In the genomic region with DNA sequence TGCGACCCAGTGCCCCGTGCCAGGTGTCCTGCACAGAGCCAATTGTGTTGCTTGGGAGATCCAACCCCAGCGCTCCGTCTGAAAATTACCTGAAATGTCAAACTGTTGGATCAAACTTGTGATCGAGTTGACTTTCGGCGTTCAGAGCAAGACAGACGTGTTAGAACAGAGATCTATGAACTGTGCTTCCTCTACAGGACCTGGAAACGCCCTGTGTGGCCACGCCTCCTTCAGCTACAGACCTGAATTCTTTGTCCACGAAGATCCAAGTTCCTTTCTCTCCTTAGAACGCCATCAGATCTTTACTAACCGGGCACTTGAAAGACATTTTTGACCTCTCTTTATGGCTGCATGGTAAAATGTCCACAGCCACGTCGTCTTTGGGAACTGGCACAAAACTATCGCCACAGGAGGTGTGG, we compare ENCODE assay signal across 8 mouse cellular contexts. TPM values are rescaled to one million over a fixed set of nuclear protein-coding genes. Genes with fewer than 3 reads are reported as not detected.
A peak's percentile ranks its signal among the peaks of the same experiment; 100 is the strongest.
DNase-seq lines count a peak whose midpoint lies in the region; ATAC-seq lines count a peak whose summit lies in the region.

Gene Osmr (minus strand): TSS at position 369 of the 419 bp plus-strand sequence.

- peak within 1 kb of the TSS; percentile 73 for H3K4me2 ChIP-seq in neural tube, embryonic 11.5 days (ENCODE audit: low read depth)
- peak within 1 kb of the TSS; percentile 70 for H3K4me2 ChIP-seq in midbrain, embryonic 15.5 days

- peaks cover 12% of the 10 kb centered on the region for H3K27me3 ChIP-seq in neural tube, embryonic 11.5 days (ENCODE audit: control insufficient read depth, insufficient read depth, low read length)
- peaks cover 85% of the 10 kb centered on the region for H3K27me3 ChIP-seq in forebrain, embryonic 10.5 days (ENCODE audit: poor library complexity, severe bottlenecking)
- peaks cover 22% of the 10 kb centered on the region for H3K27me3 ChIP-seq in midbrain, embryonic 15.5 days (replicated peaks)

- H3K27ac ChIP-seq in neural tube, embryonic 11.5 days (ENCODE audit: low read depth, low read length) = no peak within 1 kb of the TSS
- no peak within 1 kb of the TSS for H3K27ac ChIP-seq in forebrain, embryonic 10.5 days
- H3K27ac ChIP-seq in midbrain, embryonic 15.5 days = no peak within 1 kb of the TSS

- H3K9ac ChIP-seq in neural tube, embryonic 11.5 days (ENCODE audit: low read length) = peak within 1 kb of the TSS; percentile 37; the same call in 1 of the 2 replicates
- H3K9ac ChIP-seq in midbrain, embryonic 15.5 days = 0 out of 2 replicates have a peak within 1 kb of the TSS, but pooled peaks have one; percentile 16

- no peaks in the 10 kb centered on the region for H3K4me1 ChIP-seq in neural tube, embryonic 11.5 days (ENCODE audit: control insufficient read depth, insufficient read depth, low read length)
- H3K4me1 ChIP-seq in forebrain, embryonic 10.5 days = peaks cover 18% of the 10 kb centered on the region
- H3K4me1 ChIP-seq in midbrain, embryonic 15.5 days = peaks cover 11% of the 10 kb centered on the region

- ATAC-seq in neural tube, embryonic 11.5 days (ENCODE audit: insufficient read depth, low FRiP score, low TSS enrichment) = no peak
- ATAC-seq in midbrain, embryonic 15.5 days (replicated peaks) = peak; percentile 41; the same call in 1 of the 2 replicates

- H3K4me3 ChIP-seq in neural tube, embryonic 11.5 days (ENCODE audit: low read depth, low read length) = peak within 1 kb of the TSS; percentile 39
- H3K4me3 ChIP-seq in forebrain, embryonic 10.5 days = peak within 1 kb of the TSS; percentile 51
- peak within 1 kb of the TSS; percentile 36 for H3K4me3 ChIP-seq in midbrain, embryonic 15.5 days

- H3K9me3 ChIP-seq in neural tube, embryonic 11.5 days (ENCODE audit: control insufficient read depth, low read length) = no peaks in the 10 kb centered on the region
- H3K9me3 ChIP-seq in forebrain, embryonic 10.5 days = no peaks in the 10 kb centered on the region
- H3K9me3 ChIP-seq in midbrain, embryonic 15.5 days = no peaks in the 10 kb centered on the region

- DNase-seq in neural tube, embryonic 11.5 days (ENCODE audit: low spot score) = peak; percentile 37
- no peak for DNase-seq in neural tube, embryonic 10.5 days (ENCODE audit: extremely low spot score, low spot score)
- no peak for DNase-seq in forebrain, embryonic 10.5 days (ENCODE audit: extremely low spot score, low spot score)
- DNase-seq in kidney, postnatal 25 days = peak; percentile 31 to 44
- DNase-seq in left cerebral cortex, adult 8-10 months (ENCODE audit: low spot score in 2 of 2) = no peak
- DNase-seq in right cerebral cortex, postnatal 25 days = no peak
- no peak for DNase-seq in adrenal gland, adult 8-10 months

- H3K36me3 ChIP-seq in neural tube, embryonic 11.5 days (ENCODE audit: control insufficient read depth, insufficient read depth, low read length) = no peaks in the 10 kb centered on the region
- no peaks in the 10 kb centered on the region for H3K36me3 ChIP-seq in forebrain, embryonic 10.5 days (replicated peaks)
- no peaks in the 10 kb centered on the region for H3K36me3 ChIP-seq in midbrain, embryonic 15.5 days (replicated peaks)

- 7% methylated on average over 16 of the region's 16 CpGs for WGBS in neural tube, embryonic 11.5 days
- WGBS in forebrain, embryonic 10.5 days = 6% methylated on average over 16 of the region's 16 CpGs
- 10% methylated on average over 16 of the region's 16 CpGs for WGBS in midbrain, embryonic 15.5 days

RNA-seq across cellular contexts. Expression of gene Osmr, which starts in this region (rescaled TPM):
- 0.57 and 0.65 TPM in 2 replicates for polyA plus RNA-seq in neural tube, embryonic 11.5 days (2014; fragmentation: Nextera tagmentation; extraction: Ambion mirVana)
- 0.11 and 0.16 TPM in 2 replicates for polyA plus RNA-seq in forebrain, embryonic 10.5 days (2016; fragmentation: Nextera tagmentation; extraction: Ambion mirVana)
- 1.6 and 1.7 TPM in 2 replicates for polyA plus RNA-seq in midbrain, embryonic 15.5 days (2015; fragmentation: Nextera tagmentation; extraction: Ambion mirVana)
- 1 to 10 TPM; 1.7 to 8.3 (median 3.9) TPM for total RNA-seq in left cerebral cortex, adult 8-10 months (2022)
- 10 to 100 TPM in 2 of 4 experiments, 1 to 10 TPM in 2; 6.4 to 14.2 (median 10.4) TPM for total RNA-seq in adrenal gland, adult 8-10 months (2022)

Comparison
In these comparisons a context has a peak if more than half of its experiments do, and no peak if none do; other contexts are left out.
1. Peak in DNase-seq, H3K4me3 ChIP-seq, H3K9ac ChIP-seq and H3K4me2 ChIP-seq in neural tube, embryonic 11.5 days; RNA of the gene not detected or under 1 TPM.
2. DNase-seq: peak in kidney, postnatal 25 days (2 of 2); none in neural tube, embryonic 10.5 days (single experiment), forebrain, embryonic 10.5 days (single experiment), left cerebral cortex, adult 8-10 months (0 of 2), right cerebral cortex, postnatal 25 days (single experiment) and adrenal gland, adult 8-10 months (single experiment).
3. Peak in every context shown above with its lines, with median percentiles within 50 percentile points of each other: H3K4me3 ChIP-seq.